Mouse (Mus musculus): Measurements from ENCODE around the gene Tango6.
"Not testable (repeated sequence)": the region's sequence is repeated elsewhere in the genome, so short reads cannot be mapped to it uniquely, and the experiment has no call there.

The Tango6 gene

DNA sequence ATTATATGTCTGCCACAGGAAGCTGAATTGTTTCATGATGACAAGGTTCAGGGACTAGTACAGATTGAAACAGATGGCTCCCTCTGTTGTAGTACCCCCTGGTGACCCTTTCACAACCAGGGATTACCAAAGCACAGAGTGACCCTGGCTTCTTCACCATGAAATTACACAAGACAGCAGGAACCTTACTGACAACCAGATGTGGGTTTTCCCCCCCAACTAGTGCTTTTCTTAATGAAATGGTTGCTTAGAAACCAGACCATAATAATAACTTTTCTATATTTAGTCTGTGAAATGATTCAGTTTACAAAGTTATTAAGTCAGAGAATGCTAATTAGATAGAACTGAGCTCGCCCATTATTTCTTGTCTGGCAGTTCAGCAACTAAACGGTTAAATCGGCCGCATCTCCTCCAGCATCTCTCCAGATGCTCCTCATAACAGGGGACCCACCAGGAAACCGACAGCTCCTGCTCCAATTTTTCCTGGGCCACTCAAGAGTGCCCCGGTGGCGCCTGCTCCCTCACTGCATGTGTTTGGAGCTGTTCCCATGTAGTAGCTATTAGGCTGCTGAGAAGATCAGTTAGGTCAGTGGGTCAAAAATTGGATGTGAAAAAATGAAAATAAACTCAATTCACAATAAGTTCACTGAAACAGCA is 79.1 kb downstream of the Tango6 start:
- DNase-seq (ENCODE audit: low spot score), result peak; percentile 12

DNA sequence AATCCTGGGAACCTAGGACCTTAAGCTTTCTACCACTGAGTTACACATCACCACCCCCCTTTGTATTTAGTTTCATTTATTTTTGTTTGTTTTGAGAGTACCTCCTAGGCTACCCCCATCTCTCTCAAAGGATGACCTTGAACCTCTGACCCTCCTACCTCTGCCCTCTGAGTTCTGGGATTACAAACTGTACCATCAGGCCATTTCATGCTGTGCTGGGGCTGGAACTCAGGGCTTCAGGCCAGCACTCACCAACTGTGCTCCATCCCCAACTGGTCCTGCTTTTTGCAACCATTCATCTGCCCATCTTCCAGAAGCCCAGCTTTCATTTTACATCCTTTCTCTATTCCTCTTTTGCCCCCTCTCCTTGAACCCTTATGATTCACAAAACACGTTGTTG is 81.7 kb downstream of the Tango6 start:
- DNase-seq (ENCODE audit: low spot score), result no peak

DNA sequence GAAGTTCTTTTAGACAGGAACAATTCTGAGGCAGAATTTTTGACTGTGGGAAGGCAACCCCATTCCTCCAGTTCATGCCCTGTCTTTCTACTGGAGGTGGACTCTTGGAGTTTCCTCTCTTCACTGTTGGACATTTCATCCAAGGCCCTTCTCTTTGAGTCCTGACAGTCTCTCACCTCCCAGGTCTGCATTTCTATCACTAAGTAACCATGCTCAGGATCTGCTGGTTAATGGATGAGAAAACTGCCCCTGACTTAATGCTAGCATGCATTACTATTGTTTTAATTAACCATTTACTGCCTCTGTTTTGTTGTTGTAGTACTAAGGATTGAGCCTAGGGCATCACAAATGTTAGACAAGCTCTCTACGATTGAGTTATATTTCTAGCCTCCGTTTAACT is 82.7 kb downstream of the Tango6 start:
- DNase-seq (ENCODE audit: low spot score), result no peak

DNA sequence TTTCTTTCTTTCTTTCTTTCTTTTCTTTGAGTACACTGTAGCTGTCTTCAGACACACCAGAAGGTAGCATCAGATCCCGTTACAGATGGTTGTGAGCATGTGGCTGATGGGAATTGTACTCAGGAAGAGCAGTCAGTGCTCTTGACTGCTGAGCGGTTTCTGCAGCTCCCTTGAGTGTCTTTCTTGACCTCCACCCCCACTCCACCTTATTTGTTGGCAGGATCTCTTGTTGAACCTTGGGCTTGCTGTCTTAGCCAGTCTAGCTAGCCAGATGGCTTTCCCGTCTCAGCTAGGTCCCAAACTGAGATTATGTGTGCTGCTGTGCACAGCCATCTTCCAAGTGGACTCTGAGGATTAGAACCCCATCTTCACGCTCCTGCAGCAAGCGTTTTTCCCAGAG is 83.9 kb downstream of the Tango6 start:
- DNase-seq (ENCODE audit: low spot score), result no peak

DNA sequence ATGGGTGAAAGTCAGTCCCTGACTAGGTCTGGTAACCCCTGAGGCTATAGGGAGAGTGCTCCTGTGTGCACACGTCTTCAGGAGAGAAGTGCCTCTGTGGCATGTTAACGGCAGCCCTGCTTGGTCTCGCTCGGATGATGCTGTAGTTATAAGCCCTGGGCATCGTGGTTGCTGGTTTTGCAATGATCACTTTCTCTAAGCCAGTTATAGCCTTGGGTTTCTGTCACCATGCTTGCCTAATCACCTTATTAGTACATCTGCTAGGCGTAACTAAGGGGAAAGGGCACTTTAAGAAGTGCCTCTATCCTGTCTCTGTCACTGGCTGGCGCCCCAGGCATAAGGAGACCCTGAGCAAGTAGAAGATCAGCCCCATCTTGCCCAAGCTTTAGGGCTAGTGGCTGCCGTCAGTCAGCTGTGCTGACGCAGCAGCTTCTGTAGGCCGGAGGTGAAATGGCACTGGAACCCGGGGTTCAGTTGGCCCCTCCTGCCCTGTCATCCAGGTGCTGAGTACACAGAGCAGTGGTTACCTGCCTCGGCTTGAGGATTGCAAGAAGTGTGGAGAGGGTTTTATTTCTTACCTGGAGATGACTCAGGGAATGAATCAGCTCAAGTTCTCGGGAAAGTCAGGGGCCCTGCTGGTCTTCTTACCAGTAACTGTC is 86.4 kb downstream of the Tango6 start:
- DNase-seq (ENCODE audit: low spot score), result no peak

DNA sequence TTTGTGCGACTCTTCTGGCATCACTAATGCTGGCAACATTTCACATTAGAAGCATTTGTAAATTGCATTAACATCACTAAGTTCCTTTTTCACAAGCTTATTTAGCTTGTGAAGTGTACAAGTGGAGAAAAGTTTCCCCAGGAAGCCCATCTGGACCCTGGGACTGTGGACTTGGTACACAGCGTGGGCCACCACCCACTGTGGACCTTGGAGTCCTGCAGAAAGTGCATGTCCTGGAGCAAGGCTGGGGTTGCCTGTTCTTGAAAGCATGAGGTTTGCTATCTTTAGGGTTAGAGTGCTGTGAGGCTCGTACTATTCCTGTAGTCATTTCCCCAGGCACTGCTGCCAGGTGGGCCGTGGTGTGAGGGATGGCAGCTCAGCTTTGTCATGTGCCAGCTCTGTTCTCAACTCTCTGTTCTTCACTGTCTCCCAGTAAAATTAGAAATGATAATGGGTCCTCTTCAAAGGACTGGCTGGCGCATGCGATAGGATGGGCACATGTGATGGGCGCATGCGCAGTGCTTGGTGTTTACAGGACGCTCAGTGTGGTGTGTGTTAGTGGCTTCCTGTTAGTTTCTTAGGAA is 87.8 kb downstream of the Tango6 start:
- DNase-seq (ENCODE audit: low spot score), result no peak

DNA sequence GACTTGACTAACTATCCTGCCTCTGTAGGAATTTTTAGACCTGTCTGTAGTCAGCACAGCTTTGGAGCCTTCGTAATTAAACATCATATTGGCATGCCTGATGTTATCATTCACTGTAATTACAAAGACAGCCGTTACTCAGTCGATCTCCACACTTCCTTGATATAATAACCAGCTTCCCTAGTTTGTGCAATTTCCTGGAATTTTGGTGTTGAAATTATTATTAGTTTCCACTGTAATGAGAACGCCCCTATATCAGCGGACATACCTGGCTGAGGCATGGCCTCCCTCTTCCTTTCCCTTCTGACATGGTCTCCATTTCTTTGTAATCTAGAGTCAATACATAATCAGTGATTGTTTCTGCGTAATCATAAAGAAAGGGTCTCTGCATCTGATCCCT is 89.2 kb downstream of the Tango6 start:
- no peak for DNase-seq (ENCODE audit: low spot score)

DNA sequence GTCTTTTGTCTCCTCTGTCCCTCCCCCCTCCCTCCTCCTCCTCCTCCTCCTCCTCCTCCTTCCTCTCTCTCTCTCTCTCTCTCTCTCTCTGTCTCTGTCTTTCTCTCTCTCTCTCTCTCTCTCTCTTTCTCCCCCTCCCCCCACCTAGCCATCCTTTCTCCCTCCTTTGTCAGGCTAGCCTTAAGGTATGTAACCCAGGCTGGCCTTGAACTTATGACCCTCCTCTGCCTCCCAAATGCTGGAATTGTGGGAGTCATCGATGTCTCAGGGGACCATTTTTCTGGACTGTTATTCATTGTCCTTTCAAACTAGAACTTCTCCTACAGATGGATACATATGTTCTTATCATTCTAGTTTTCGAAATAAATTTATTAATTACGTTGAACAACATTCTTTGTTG is 89.6 kb downstream of the Tango6 start:
- DNase-seq (ENCODE audit: low spot score), result no peak

DNA sequence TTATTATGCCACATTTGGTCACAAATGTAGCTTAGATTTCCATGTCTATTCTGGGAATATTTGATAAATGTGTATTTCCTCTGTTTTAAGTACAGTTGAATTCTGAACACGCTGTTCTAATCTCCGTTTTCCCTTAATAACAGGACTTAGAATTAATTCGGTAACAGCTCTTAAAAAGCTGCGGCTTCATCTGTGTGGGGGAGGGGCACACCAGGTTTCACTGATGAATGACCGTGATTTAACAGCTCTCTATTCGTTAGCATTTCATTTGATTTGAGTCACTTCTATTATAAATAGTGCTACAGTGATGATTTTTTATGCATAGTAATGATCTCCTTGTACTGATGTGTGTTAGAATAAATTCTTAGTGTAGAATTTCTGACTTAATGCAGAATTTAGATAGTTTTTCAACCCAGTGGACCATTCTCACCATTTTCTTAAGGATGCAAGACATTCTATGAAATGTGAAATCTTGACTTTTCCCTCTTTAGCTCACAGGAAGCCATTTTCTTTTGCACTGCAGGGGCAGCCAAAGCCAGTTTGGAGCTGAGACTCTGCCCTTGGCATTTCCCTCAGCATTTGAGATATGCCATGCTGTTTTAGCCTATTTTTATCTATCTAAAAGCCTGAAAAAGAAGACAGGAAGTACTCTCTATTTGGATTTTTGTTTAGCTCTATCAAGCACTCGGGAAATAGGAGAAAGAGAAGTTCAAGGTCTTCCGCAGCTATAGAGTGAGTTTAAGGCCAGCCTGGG is 91.9 kb downstream of the Tango6 start:
- DNase-seq (ENCODE audit: low spot score), result no peak

DNA sequence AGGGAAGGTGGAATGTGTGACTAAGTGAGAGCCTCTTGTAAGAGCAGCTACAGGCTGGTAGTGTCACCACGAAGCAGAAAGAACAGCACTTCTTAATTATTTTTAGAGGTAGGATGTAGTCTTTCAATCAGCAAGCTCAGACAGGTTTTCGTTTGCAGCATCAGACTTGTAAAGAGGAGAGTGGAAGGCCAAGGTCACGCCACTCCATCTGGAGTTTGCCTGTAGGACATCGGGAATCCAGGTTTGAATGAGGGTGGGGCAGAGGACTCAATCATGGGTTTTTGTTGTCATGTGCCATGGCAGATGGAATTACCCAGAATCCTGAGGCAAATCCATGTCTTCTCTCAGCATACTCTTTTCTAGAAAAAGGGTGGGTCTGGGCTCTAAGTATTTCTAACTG is 106.8 kb downstream of the Tango6 start:
- DNase-seq (ENCODE audit: low spot score), result no peak

DNA sequence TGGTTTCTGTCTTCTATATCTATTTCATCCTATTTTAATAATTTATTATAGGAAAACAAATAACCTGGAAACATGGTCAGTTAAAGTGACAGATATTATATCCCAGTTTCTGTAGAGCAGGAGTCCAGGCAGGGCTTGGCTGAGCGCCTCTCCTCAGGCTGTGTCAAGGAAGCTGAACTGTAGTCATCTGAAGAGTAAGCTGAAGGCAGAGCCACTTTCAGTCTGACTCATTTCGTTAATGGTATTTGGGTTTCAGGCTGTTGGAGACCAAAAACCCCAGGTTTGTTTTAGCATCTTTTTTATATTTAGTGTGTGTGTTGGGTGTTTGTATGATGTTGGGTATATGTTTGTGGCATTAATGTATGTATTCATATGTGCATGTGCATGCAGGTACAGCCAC is 112.0 kb downstream of the Tango6 start:
- DNase-seq (ENCODE audit: low spot score), result no peak

DNA sequence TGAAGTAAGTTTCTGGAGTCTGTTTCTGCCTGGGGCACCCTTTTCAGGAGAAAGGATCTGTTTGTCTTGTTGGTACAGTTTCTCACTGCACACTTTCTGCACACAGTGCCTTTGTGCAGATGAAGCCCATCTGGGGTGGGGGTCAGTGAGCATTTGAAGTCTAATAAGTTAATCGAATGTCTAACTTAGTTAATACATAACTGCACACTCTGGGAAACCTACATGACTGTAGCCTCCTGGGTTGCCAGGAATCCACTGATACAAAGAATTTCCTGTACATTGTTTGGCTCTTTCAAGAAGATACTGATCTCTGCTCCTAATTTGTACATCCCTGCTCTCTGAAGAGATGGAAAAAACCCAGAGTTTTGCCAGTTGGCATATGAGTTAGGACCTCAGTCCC is 117.0 kb downstream of the Tango6 start:
- peak; percentile 1 for DNase-seq (ENCODE audit: low spot score)

DNA sequence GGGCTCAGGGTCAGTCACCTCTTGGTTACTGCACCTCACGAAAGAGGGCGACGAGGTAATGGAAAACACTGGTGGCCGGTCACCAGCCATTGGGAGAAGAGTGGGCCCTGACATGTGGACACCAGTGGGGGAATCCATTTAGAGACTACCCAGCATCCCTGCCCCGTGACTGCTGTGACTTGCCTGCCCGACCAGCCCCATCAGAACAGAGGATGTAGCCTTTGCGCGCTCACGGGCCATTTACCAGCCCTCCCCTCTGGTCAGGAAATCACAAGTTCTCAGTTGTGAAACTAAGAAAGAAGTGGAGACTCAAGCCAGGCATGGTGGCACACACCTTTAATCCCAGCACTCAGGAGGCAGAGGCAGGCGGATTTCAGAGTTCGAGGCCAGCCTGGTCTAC is 118.4 kb downstream of the Tango6 start:
- DNase-seq (ENCODE audit: low spot score), result no peak

DNA sequence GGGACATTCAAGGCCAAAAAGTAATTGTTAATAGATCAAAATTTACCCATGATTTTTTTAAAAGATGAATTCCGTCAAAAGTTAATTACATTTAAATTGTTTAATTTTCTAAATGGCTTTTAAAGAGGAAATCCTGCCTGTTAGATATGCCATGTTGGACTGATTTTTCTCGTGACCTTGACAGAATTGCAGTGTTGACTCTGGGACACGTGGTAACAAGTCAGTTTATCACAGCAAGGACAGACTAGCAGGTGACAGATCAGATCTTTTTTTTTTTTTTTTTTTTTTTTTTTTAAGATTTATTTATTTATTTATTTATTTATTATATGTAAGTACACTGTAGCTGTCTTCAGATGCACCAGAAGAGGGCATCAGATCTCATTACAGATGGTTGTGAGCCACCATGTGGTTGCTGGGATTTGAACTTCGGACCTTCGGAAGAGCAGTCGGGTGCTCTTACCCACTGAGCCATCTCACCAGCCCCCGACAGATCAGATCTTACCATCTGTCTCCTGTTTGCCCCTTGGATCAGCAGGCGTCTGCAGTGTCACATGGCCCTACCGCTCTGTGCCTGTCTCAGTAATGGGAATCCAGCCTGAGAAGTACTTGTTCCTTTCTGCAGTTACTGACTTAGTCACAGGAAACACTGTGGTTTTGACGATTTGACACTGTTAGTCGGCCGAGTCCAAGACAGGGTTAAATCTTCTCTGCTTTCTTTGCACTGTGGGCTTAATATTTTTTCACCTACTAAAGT is 119.7 kb downstream of the Tango6 start:
- not testable (repeated sequence) for DNase-seq (ENCODE audit: low spot score)

DNA sequence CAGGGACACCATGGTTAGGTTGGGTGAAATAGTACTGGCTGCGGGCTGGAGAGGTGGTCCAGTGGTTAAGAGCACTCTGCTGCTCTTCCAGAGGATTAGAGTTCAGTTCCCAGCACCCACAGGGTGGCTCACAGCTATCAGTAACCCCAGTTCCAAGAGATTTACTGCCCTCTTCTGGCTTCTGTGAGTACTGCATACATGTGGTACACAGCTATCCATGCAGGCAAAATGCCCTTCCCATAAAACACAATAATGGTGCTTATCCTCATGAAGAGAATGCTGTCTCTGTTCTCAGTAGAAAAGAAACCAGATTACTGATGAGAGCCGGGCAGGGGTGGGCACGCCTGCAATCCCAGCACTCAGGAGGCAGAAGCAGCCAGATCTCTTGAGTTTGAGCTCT is 123.0 kb downstream of the Tango6 start:
- no peak for DNase-seq (ENCODE audit: low spot score)

DNA sequence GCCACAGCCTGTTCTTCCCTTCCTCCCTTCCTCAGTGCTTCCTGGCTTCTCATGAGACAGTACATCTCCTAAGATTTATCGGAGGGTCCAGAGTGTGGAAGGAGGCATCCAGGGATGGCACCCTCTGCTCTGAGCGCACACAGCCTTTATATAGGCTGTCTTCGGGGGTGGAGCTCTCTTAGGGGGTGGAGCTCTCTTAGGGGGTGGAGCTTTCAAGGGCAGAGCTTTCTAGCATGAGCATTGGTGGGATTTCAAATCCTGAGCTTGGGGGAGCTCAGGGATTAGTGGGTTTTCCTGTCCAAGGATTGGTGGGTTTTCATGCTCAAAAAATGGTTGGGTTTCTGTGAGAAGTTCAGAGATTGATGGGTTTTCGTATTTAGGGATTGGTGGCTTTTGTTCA is 124.6 kb downstream of the Tango6 start:
- no peak for DNase-seq (ENCODE audit: low spot score)

DNA sequence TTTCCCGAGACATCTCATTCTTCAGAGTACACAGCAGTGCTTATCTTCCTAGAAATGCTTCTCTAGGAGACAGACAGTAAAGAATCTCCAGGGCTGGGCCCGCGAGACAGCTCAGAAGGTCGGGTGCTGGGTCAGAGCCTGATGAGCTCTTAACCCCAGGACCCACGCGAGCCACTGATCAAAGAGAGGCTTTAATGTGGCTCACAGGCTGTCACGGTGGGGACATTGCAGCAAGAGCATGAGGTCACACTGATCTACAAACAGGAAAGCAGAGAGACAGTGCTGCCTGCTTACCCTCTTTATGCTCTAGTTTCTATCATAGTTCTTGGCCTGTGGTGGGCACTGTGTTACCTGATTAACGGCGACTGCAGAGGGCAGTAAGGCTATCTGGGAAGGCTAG is 126.9 kb downstream of the Tango6 start:
- no peak for DNase-seq (ENCODE audit: low spot score)

DNA sequence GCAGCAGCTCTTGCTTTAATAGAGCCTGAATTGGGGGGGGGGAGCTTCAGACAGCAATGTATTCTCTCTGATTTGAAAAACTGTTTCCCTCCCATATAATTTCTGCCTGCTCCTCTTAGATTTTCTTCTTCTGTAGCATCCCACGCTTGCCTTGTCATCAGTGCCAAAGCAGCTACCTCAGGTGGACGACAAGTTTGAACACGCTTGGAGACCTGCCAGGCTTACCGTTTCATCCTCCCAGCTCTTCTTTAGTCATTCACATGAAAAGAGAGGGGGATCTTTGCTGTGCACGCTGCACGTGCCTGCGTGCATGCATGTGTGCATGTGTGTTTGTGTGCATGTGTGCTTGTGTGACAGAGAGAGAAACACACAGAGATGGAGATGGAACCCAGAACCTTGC is 127.5 kb downstream of the Tango6 start:
- DNase-seq (ENCODE audit: low spot score), result no peak

DNA sequence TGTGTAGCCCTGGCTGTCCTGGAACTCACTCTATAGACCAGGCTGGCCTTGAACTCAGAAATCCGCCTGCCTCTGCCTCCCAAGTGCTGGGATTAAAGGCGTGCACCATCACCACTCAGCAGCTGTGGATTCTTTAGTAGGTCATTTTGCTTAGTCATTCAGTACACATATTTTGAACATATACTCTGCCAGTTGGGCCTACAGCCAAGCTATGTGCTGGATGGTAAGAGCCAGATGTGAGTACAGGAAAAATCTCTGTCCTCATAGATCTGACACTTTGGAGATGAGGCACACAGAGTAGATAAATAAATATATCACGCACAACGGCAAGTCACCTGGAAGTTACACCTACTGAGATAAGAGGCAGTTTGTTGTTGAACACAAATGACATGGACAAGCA is 129.7 kb downstream of the Tango6 start:
- DNase-seq (ENCODE audit: low spot score), result no peak

DNA sequence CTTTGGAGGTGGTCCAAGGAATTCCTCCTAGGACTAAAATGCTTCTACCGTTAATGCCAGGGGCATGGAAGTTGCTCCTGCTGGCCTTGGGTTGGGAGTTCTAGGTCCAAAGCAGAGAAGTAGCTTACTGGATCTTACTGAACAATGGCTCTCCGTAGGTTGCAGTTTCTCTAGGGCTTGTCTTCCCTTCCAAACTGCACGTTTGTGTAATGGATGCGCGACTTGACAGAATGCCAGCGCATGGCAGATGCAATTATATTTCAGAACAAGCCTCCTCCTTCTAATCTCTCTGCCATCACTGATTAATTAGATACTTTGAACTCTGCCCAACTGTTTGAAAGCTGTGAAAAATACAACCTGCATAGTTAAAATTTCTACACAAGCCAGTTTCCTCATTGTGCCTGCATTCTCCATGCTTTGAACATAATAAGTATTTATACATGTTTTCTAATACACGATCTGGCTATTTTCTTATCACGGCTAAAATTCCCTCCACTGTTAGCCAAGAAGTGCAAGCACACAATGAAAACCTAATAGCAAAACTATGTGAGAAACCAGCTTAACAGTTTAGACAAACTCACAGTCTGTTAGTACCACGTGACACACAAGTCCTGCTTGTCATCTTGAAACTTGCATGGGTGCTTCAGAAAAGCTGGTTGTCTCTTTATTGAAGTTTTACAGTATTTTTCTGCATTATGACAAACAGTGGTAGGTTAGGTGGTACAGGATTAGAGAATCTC is 133.7 kb downstream of the Tango6 start:
- DNase-seq (ENCODE audit: low spot score), result no peak

DNA sequence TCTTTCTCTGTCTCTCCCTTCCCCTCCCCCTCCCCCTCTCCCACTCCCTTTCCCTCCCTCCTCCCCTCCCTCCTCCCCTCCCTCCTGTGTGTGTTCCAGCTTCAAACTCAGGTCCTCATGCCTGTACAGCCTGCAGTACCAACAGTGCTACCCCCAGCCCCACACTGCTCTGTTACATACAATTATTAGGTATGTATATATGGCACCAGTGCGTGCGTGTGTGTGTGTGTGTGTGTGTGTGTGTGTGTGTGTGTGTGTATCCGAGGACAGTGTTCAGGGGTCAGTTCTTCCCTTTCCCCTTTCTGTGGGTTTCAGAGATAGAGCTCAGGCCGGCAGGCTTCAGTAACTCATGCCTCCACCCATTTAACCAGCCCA is 134.3 kb downstream of the Tango6 start:
- DNase-seq (ENCODE audit: low spot score), result no peak
